Mouse (Mus musculus): ENCODE data around the gene Nfia.

The Nfia gene

GRCm38 (mm10) chr4:97816001-97816400 lies 43.5 kb downstream of the Nfia start:
- DNase-seq (ENCODE audit: low spot score in 2 of 2), result no peak

- DNase-seq (ENCODE audit: low spot score in 2 of 2), result no peak
Measured at GRCm38 (mm10) chr4:97816753-97817152, 44.2 kb downstream of the Nfia start.

- no peak for DNase-seq (ENCODE audit: low spot score in 2 of 2)
Measured at GRCm38 (mm10) chr4:97817741-97818140, 45.2 kb downstream of the Nfia start.

- no peak for DNase-seq (ENCODE audit: low spot score in 2 of 2)
Measured at GRCm38 (mm10) chr4:97818498-97818897, 46.0 kb downstream of the Nfia start.

- no peak for DNase-seq (ENCODE audit: low spot score in 2 of 2)
Measured at GRCm38 (mm10) chr4:97819101-97819500, 46.6 kb downstream of the Nfia start.

- DNase-seq (ENCODE audit: low spot score in 2 of 2), result no peak
Measured at GRCm38 (mm10) chr4:97820474-97821259, 48.1 kb downstream of the Nfia start.

- DNase-seq (ENCODE audit: low spot score in 2 of 2), result no peak
Measured at GRCm38 (mm10) chr4:97821556-97822251, 49.2 kb downstream of the Nfia start.

GRCm38 (mm10) chr4:97823512-97823911 lies 51.0 kb downstream of the Nfia start:
- no peak for DNase-seq (ENCODE audit: low spot score in 2 of 2)

- DNase-seq (ENCODE audit: low spot score in 2 of 2), result no peak
Measured at GRCm38 (mm10) chr4:97824451-97824850, 51.9 kb downstream of the Nfia start.

- DNase-seq (ENCODE audit: low spot score in 2 of 2), result no peak
Measured at GRCm38 (mm10) chr4:97825432-97825831, 52.9 kb downstream of the Nfia start.

- no peak for DNase-seq (ENCODE audit: low spot score in 2 of 2)
Measured at GRCm38 (mm10) chr4:97825841-97826240, 53.3 kb downstream of the Nfia start.

- no peak for DNase-seq (ENCODE audit: low spot score in 2 of 2)
Measured at GRCm38 (mm10) chr4:97827115-97827514, 54.6 kb downstream of the Nfia start.

- no peak for DNase-seq (ENCODE audit: low spot score in 2 of 2)
Measured at GRCm38 (mm10) chr4:97828579-97828978, 56.0 kb downstream of the Nfia start.

- no peak for DNase-seq (ENCODE audit: low spot score in 2 of 2)
Measured at GRCm38 (mm10) chr4:97829336-97830050, 57.0 kb downstream of the Nfia start.

GRCm38 (mm10) chr4:97830051-97830853 lies 57.7 kb downstream of the Nfia start:
- no peak for DNase-seq (ENCODE audit: low spot score in 2 of 2)

GRCm38 (mm10) chr4:97830935-97831608 lies 58.5 kb downstream of the Nfia start:
- DNase-seq (ENCODE audit: low spot score in 2 of 2), result no peak

- DNase-seq (ENCODE audit: low spot score in 2 of 2), result no peak
Measured at GRCm38 (mm10) chr4:97831611-97832278, 59.2 kb downstream of the Nfia start.

- no peak for DNase-seq (ENCODE audit: low spot score in 2 of 2)
Measured at GRCm38 (mm10) chr4:97832279-97832640, 59.7 kb downstream of the Nfia start.

GRCm38 (mm10) chr4:97836812-97837211 lies 64.3 kb downstream of the Nfia start:
- DNase-seq (ENCODE audit: low spot score in 2 of 2), result no peak

GRCm38 (mm10) chr4:97837724-97838123 lies 65.2 kb downstream of the Nfia start:
- DNase-seq (ENCODE audit: low spot score in 2 of 2), result no peak

- no peak for DNase-seq (ENCODE audit: low spot score in 2 of 2)
Measured at GRCm38 (mm10) chr4:97838651-97839050, 66.1 kb downstream of the Nfia start.

Data from spleen, postnatal 10 days (tissue).